Mouse (Mus musculus) right cerebral cortex, postnatal 36 days (tissue): ENCODE measurements around the gene Foxl1.
A peak's percentile ranks its signal among the peaks of the same experiment; 100 is the strongest.

Experiments used
- DNase-seq, 2 experiments: peaks; one replicate each; pipeline ENCODE4 v3.0.0; 2022; ENCODE audit warnings: low spot score in 2 of 2, mixed read lengths in 1 of 2

Gene Foxl1

GRCm38 (mm10) chr8:121127756-121128375, at the start of gene Foxl1:
TSS of gene Foxl1 (plus strand) at chr8:121127940.
- DNase-seq, result no peak

DNA sequence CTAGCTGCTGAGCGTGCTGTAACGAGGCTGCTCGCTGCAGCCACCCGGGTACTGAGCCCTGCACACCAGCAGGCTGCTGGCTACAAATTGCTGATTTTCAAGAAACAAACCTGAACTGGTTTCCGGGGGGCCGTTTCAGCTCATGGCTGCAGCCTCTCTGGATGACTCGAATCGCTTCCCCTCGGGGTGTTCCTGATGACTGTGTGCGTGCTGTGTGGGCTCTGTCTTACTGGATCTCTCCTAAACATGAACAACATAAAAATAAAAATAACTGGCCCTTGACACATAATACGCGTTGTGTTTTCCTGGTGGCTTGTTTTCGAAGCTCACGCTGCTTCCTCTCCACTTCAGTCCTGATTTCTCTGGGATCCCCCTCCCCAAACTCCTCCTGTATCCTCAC, 49.0 kb upstream of the Foxl1 start:
- no peak for DNase-seq

GRCm38 (mm10) chr8:121079201-121079600, 48.5 kb upstream of the Foxl1 start:
- DNase-seq, result no peak

DNA sequence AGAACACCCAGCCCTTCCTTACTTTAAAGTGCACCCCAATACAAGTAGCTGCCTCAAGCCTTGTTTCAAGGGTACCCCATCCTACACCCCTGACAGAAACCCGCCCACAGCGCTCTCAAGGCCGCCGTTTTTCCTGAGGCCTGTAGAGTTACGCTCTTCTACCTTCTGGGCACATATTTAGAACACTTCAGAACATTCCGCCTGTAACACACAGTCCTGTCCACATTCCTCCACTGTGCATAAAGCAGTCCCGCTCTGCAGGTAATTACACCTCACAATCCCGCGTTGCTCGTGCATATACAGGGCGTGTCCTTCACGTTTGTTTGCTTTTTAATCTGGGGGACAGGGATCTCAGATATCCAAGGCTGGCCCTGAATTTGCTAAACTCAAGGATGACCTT, 47.8 kb upstream of the Foxl1 start:
- DNase-seq, result no peak

GRCm38 (mm10) chr8:121080361-121081090, 47.2 kb upstream of the Foxl1 start:
- DNase-seq, result no peak

GRCm38 (mm10) chr8:121081398-121081797, 46.3 kb upstream of the Foxl1 start:
- no peak for DNase-seq

DNA sequence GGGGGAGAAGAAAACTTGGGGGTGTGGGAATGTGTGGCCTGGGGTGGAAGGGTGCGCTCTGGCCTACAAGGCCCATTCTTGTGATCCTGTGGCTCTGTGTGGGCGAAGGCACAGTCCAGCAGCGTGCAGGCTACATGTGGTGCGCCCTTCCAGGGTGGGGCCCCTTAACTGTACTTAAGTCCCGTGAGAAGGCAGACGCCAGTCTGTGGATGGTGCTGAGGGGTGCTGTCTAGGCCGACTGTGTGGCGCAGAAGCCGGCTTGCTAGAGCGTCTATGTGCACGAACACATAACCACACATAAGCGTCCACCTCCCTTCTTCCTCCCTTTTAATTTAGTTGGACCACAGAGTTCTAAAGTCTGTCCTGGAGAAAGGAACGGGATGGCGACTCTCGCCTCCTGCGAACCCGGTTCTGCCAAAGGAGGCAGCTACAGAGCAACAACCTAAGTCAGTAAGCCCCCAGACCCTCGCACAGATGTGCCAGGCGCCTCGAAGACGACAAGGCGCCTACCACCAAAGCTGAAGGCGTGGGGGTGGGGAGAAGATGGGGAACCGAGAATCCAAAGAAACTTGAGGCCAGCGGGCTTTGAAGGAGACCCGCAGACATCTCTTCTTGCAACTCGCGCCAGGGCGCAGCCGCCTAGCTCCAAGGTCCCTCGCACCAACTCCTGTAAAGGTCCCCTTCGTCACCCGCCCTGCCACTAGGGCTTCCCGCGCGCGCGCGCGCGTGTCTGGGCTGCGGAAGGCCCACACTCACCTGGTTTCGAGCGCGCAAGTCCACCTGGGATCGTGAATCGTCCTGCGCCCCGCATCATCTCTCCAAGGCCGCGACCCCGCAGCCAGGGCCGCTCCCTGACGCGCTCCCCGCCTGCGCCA, 45.3 kb upstream of the Foxl1 start:
- DNase-seq, result no peak

DNA sequence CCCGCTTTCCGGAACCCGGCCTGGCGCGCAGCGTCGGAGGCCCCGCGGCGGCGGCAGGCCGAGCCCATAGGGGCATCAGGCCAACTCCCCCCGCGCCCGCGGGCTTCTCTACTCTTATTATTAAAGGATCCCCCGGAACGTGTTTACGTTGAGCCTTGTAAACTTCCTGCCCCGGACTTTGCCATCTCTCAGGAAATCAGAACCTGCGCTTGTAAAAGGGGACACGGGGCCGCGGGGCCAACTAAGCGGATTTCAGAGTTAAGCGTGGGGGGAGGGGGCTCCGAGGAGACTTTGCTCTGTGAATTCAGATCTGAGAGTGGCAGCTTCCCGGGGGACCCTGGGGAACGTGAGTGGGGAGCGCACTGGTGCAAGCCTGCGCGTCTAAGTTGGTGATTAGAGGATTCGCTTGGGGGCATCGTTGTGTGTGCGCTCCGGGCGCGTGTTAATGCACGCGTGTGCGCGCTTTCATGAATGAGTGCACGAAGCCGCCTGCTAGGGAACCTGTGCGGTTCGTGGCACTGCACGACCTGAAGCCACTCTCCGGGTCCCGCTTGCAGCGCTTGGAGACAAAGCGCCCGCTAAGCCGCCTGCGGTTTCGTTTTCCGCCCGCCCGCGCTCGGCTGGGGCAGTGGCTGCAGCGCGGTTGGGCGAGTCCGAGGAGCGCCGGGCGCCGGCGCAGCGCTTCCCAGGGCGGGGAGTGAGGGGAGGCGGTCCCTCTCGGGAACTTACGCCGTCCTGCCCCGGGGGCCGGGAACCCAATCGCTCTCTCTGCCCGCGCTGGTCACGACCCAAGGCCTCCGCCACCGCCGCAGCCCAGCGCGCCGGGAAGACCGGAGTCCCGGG, 44.4 kb upstream of the Foxl1 start:
- DNase-seq, result no peak

- DNase-seq, result no peak
Measured at GRCm38 (mm10) chr8:121083936-121084209, 43.9 kb upstream of the Foxl1 start.

GRCm38 (mm10) chr8:121084210-121084951, 43.4 kb upstream of the Foxl1 start, which contains the start of gene Foxf1:
TSS of gene Foxf1 (plus strand) at chr8:121084386.
- no peak for DNase-seq

- DNase-seq, result no peak
Measured at GRCm38 (mm10) chr8:121085011-121085410, 42.7 kb upstream of the Foxl1 start.

- DNase-seq, result no peak
Measured at GRCm38 (mm10) chr8:121085561-121085960, 42.2 kb upstream of the Foxl1 start.

DNA sequence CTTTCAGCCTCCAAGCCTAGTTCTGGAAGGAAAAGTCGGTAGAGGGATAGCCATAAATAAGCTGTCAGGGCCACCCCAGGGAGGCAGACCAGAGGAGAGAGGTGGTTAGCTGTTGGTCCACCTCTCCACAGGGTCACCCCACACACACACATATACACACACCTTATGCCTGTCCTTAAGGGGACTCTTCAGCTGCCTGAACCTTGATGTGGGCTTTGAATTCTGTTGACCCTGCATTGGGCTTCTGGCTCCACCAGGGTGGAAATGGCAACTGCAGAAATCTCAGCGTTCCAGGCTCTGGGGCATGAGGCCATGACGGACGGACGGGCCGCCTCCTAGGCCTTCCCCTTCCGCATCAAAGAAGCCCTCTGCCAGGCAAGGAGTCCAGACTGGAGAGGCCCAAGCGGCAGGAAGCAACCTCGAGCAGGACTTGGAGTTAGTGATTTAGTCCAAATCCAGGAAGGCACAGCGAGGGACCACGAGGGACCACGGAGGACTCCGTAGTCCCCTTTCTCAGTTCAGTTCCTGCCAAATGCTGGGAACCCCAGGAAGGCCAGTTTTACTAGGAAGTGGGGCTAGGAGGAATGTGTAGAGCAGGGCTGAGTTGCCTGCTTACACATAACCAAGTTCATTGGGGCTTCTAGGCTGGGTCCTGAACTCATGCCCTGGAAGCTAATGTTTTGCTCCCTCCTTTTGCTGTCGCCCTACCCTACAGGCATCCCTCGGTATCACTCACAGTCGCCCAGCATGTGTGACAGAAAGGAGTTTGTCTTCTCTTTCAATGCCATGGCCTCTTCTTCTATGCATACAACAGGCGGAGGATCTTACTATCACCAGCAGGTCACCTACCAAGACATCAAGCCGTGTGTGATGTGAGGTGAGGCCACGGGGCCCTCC, 41.5 kb upstream of the Foxl1 start:
- no peak for DNase-seq

DNA sequence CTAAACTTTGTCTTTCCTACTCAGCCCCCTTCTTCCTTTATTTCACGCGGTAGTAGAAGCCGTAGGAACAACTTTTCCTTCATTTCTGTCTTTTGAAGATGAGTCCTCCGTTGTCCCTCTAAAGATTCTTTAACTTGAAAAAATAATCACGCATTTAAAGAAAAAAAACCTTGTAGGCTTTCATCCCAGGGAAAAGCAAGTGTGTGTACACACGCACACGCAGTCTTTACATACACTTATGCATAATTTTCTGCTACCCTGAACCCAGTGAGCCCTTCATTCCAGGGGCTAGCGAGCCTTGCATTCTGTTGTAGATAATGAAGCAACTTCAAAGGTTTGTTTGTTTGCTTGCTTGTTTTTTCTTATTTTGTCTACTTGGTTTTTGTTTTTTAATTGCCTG, 39.5 kb upstream of the Foxl1 start:
- DNase-seq, result no peak

DNA sequence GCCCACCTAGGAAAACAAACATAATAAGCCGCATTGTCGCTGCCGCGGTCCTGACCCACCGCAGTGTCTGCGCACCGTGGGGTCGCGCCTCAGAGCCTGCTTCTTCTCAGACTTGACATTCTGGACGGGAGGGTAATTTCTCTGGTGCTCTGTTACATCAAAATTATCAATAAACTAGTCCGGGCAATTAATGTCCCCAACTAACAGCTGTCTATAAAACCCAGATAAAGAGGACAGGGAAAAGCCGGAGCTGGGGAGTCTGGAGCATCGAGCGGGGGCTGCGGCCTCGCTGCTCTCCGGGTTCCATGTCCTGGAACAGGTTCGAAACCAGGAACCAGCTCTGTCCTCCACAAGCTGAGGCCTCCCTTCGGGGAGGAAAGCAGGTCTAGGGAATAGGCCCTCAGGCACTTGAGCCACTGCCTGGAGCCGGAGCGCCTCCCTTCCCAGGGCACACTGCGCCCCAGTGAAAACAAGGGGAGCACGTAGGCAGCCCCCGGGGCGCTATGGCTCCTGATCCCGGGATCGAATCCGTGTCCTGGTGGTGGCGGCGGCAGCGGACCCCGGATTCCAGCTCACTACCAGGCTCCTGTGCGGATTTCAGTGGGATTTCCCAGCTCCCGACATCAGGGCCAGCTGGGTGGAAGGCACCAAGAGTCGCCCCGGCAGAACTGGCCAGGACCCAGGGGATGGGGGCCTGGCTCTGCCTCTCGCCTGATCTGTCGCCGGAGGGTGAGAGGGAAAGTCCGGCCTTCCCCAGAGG, 38.7 kb upstream of the Foxl1 start:
- DNase-seq, result no peak

DNA sequence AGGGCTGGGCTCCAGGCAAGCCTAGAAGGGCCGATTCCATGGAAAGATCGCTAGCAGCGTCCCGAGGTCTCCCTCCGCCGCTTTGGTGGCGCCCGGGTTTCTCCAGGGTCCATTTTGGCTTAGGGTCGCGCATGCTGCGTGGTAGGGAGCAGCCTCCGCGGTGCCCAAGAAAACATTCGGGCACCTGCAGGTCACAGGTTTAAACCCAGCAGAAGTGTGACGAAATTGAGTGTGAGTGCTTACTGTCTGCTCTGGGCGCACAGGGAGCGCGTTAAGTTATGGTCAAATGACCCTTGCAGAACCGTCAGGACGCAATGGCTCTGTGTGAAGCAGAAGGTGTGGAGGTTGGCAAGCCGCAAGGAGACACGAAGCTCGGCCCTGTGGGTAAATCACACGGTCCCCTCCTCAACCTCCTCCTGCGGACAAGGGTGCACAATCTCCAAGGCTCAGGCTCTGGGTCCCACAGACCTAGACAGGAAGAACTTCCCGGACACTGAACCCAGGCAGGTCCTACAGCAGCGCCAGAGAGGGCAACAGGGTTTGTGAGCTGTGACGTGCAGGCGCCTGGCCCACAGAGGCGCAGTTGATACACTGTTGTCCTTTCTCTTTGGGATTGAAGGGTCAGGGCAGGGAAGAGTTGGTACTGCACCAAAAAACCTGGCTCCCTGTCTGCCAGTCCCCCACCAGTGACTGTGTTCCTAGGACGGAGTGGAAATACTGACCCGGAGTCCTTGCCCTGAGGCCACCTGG, 37.9 kb upstream of the Foxl1 start:
- no peak for DNase-seq

DNA sequence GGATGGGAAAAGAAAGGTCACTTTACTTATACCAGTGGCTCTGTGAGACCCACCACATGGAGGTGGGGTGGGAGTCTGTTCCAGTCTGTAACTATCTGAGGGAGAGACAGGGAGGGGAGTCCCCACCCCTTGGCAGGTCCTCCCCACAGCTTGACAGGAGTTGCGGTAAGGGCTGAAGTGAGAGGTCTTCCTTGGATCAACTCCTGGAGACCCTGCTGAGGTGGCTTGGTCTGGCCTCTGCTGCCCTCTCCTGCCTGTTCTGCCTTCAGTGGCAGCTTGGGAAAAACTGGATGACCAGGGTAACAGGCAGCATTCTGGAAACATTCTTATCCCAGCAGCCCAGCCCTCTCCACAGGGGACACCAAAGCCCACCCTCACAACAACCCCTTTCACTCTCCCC, 37.0 kb upstream of the Foxl1 start:
- DNase-seq, result no peak

DNA sequence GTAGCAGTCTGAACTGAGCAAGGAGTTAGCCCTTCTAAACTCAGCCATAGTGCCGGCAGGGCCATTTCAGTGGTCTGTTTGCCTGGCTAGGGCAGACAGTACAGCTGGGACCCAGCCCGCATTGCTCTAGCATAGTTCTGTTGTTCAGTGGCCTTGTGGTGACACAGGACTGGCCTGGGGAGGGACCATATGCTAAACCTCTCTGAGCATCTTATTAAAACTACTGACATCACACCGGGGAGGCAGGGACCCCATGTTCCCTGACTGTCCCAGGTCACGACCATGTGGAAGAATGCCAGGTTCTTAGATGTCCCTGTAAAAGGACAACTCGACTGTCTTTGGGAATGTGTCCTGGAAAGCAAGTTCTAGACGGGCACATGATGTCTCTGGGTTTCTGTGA, 35.6 kb upstream of the Foxl1 start:
- no peak for DNase-seq

- peak; percentile 51 to 52 for DNase-seq
Measured at GRCm38 (mm10) chr8:121092627-121093026, 35.1 kb upstream of the Foxl1 start.
